Mouse (Mus musculus) kidney, postnatal 0 days (tissue): ENCODE results near the gene Best2. TPM values are rescaled to one million over a fixed set of nuclear protein-coding genes. Genes with fewer than 3 reads are reported as not detected.

Experiments
- ATAC-seq: fragments of 200-750 bp; cut with Nextera tagmentation; replicated peaks from 2 replicates; pipeline ENCODE4 v1.8.0; 2017; ENCODE audit warnings: low read depth, moderate number of reproducible peaks, moderate TSS enrichment, moderate library complexity; ENCODE audit not compliant: low FRiP score
- DNase-seq: peaks from one replicate; pipeline ENCODE4 v3.0.0-alpha.2; 2016; ENCODE audit warnings: low spot score
- H3K27ac ChIP-seq: fragments of 300-500 bp; sonication (generic); 2 replicates; pipeline ENCODE4 v1.5.1; 2014; ENCODE audit warnings: mild to moderate bottlenecking
- H3K27me3 ChIP-seq: fragments of 300-500 bp; sonication (generic); 2 replicates; pipeline ENCODE4 v1.6.1; 2014; ENCODE audit warnings: low read length, mixed read lengths; ENCODE audit not compliant: insufficient read depth
- H3K36me3 ChIP-seq: fragments of 300-500 bp; sonication (generic); 2 replicates; pipeline ENCODE4 v1.6.1; 2014; ENCODE audit warnings: low read length, mixed read lengths; ENCODE audit not compliant: insufficient read depth
- H3K4me1 ChIP-seq: fragments of 300-500 bp; sonication (generic); replicated peaks from 2 replicates; pipeline ENCODE4 v1.6.1; 2014; ENCODE audit warnings: antibody characterized with exemption, low read length, mixed read lengths; ENCODE audit not compliant: insufficient read depth
- H3K4me2 ChIP-seq: fragments of 300-500 bp; sonication (generic); 2 replicates; pipeline ENCODE4 v1.6.1; 2014; ENCODE audit warnings: mild to moderate bottlenecking, low read length, moderate library complexity, mixed read lengths
- H3K4me3 ChIP-seq: fragments of 300-500 bp; sonication (generic); replicated peaks from 2 replicates; pipeline ENCODE4 v1.5.1; 2014; ENCODE audit warnings: low read depth, low read length
- H3K9ac ChIP-seq: fragments of 300-500 bp; sonication (generic); 2 replicates; pipeline ENCODE4 v1.6.1; 2014; ENCODE audit warnings: low read depth, low read length
- H3K9me3 ChIP-seq: fragments of 300-500 bp; sonication (generic); replicated peaks from 2 replicates; pipeline ENCODE4 v1.6.1; 2016; ENCODE audit warnings: low read length, inconsistent platforms, mixed read lengths
- CTCF ChIP-seq: IDR thresholded peaks from 2 replicates; pipeline ENCODE4 v1.5.1; 2016; ENCODE audit warnings: antibody characterized with exemption, low read depth, mild to moderate bottlenecking, moderate library complexity
- WGBS: fragments of 180-500 bp; shearing (Covaris S2); extraction: QIAGEN DNeasy Blood & Tissue Kit; methylation state at CpG from one replicate; pipeline ENCODE4 v1.1.7; 2014; 5-methylcytosine and 5-hydroxymethylcytosine counted together
- polyA plus RNA-seq: library from polyadenylated mRNA; unstranded; fragments of >200 nt; fragmentation: Nextera tagmentation; extraction: Ambion mirVana; gene quantifications from 2 replicates; pipeline ENCODE4 v1.2.1, GENCODE M21; 2015

Gene Best2
- polyA plus RNA-seq, 1 experiment from 2014 or later, result not detected

DNA sequence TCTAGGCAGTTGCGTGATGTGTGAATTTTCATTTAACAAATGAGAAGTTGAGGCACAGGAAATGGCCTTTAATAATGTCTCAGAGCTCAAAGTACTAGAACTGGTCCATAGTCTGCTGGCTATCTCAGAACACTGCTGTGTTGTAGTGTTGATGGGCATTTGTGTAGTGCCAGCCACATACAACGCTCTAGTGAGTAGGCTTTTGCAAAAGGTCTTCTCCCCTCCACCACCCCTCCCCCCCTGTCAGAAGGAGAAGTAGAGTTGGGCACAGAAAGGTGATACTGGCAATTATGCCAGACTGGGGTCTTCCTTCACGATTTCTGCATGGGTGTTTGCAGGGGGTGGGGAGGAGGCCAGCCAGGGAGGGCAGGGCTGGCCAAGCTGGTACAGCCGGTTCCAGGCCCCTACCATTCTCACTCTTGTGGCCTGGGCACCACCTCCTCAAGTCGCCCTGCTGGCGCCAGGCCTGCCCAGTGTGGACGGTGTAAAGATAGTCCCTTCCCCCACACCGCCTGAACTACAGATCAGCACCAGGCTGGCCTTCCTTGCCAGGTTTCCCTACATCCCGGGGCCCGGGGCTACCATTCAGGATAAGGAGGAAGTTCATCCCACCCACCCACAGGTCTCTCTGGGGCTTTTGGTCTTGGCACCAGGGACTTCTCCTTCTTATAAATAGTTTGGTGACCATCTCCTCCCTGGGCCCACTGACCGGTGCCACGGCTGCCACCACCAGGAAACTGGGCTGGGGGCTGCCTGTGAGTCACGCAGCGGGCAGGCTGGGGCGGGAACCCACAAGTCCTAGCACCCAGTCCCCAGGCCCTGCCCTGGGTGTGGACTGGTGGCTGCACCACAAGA, 32.5 kb downstream of the Best2 start:
- no peak overlapping the region for H3K4me3 ChIP-seq
- H3K27ac ChIP-seq, result peak overlapping the region; percentile 96
- no peaks in the 10 kb centered on the region for H3K36me3 ChIP-seq
- TF ChIP-seq CTCF, result no peak
- H3K9me3 ChIP-seq, result no peaks in the 10 kb centered on the region
- H3K9ac ChIP-seq, result no peak overlapping the region
- no peak for ATAC-seq
- H3K4me1 ChIP-seq, result peaks cover 62% of the 10 kb centered on the region
- no peaks in the 10 kb centered on the region for H3K27me3 ChIP-seq
- DNase-seq, result no peak
- 73% methylated on average over 15 of the region's 15 CpGs for WGBS
- H3K4me2 ChIP-seq, result peak overlapping the region; percentile 0; the same call in 1 of the 2 replicates

DNA sequence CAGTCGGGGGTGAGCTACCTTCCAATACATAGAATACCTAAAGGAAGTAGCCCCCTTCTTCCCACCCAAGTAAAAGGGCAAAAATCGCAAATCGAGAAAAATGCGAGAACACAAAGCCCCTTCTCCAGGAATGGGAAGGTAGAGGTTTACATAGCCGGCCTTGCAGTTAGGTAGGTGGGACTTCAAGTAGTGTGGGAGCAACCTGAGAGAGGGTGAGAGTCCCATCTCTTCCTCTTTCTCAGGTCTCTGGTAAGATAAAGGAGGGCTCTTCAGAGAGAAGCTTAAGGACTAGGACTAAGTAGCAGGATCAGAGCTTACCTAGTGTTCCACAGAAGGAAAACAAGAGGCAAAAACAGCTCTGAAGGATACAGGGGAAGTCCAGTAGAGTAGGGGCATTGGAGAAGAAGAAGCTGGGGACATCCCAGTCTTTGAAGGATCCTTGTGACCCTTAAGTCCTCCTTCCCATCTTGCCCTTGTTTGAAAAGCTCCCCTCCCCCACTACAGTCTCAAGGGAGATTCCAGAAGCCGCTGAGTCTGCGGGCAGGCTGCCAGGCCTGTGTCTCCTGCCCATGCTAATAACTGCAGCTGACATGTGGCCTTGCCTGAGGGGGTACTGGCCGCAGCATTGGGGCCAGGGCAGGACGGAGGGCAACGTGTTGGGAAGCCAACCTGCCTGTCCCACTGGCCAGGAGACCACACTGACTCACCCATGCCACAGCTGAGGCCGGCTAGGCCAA, 33.5 kb downstream of the Best2 start:
- ATAC-seq, result no peak
- 0 out of 2 replicates have a peak overlapping the region, but pooled peaks have one; percentile 58 for H3K9ac ChIP-seq
- H3K4me3 ChIP-seq, result no peak overlapping the region
- no peaks in the 10 kb centered on the region for H3K9me3 ChIP-seq
- H3K36me3 ChIP-seq, result no peaks in the 10 kb centered on the region
- no peak for TF ChIP-seq CTCF
- WGBS, result 37% methylated on average over 11 of the region's 11 CpGs
- peaks cover 55% of the 10 kb centered on the region for H3K4me1 ChIP-seq
- peak overlapping the region; percentile 96 for H3K27ac ChIP-seq
- peak; percentile 81 for DNase-seq
- peak overlapping the region; percentile 98 for H3K4me2 ChIP-seq
- H3K27me3 ChIP-seq, result no peaks in the 10 kb centered on the region

DNA sequence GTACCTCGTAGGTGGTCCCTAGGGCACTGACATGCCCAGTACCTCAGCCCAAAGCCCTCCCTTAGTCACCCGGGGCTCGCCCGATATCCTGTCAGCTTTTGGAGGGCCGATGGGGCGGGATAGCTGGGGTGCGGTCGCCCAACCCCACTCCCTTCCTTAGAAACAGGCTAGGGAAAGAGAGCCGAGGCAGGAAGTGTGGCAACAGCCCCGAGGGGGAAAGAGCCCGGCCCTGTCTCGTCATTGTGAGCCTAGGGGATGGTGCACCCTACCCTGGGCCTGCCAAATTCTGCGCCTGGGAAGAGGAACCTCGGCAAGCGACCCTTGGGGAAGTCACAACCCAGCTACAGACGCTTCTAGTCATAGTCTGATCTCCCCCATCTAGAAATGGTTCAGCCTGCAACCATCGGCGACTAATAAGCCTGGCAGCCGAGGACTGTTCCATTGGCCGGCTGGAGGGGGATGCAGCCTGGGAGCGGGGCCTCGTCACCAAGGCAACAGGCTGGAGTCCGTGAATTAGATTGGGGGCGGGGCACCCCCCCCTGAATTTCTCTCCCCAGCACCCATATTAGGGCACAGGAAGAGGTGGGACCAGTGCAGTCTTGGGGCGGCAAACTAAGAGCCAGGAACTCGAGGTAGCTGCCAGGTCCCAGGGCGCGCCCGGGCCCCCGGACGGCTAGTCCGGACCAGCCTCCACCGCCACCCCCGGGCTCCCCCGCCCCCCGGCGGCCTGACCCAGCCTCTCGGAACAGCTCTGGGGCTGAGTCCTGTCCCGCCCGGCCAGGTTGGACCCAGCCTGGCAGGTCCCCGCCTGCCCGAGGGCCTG, 34.5 kb downstream of the Best2 start:
- H3K27me3 ChIP-seq, result no peaks in the 10 kb centered on the region
- peak overlapping the region; percentile 58 for H3K9ac ChIP-seq
- no peaks in the 10 kb centered on the region for H3K9me3 ChIP-seq
- TF ChIP-seq CTCF, result no peak
- H3K4me2 ChIP-seq, result peak overlapping the region; percentile 98
- no peaks in the 10 kb centered on the region for H3K36me3 ChIP-seq
- WGBS, result 2% methylated on average over 38 of the region's 42 CpGs
- ATAC-seq (peak; percentile 72), DNase-seq (peak; percentile 94)
- H3K4me1 ChIP-seq, result peaks cover 45% of the 10 kb centered on the region
- H3K27ac ChIP-seq, result peak overlapping the region; percentile 96
- H3K4me3 ChIP-seq, result peak overlapping the region; percentile 69

DNA sequence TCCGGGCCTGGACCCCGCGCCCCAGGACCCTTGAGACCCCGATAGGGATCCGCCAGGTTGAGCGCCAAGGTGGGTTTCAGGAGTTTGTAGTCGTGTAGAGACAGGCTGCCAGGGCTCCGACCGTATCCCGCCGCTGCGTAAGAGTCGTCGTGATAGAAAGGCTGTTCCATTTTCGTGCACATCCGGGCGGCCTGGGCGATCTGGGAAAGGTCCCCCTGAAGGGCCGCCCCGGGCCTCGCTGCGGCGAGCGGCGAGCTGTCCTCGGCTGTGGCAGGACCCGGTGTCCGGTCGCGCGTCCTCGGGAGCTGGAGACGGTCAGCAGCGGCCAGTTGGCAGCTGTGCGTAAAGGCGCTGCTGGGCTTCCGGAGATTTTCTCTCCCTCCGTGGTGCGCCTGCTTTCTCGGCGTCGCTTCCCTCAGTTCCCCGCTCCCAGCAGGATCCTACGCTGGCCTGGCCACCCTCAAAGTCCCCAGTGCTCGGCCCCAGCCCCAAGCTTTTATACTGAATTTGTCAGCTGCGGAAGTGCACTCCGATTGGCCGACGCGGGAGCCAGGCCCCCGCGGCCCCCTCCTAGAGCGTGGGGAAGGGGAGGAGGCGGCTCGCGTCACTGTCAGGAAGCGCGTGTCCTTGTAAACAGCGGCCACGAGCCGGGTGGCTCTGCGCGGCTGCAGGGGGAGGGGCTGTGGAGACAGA, 35.9 kb downstream of the Best2 start, which contains the start of gene Junb:
Gene Junb (minus strand): TSS at position 471 of the 693 bp plus-strand sequence.
- DNase-seq (peak; percentile 96), ATAC-seq (peak; percentile 38)
- H3K4me3 ChIP-seq, result peak within 1 kb of the TSS; percentile 69
- peak within 1 kb of the TSS; percentile 96 for H3K27ac ChIP-seq
- H3K36me3 ChIP-seq, result no peaks in the 10 kb centered on the region
- H3K4me1 ChIP-seq, result peaks cover 35% of the 10 kb centered on the region
- WGBS, result under 1% methylated on average over 63 of the region's 63 CpGs
- no peaks in the 10 kb centered on the region for H3K9me3 ChIP-seq
- TF ChIP-seq CTCF, result no peak
- H3K27me3 ChIP-seq, result no peaks in the 10 kb centered on the region
- peak within 1 kb of the TSS; percentile 86 for H3K9ac ChIP-seq
- H3K4me2 ChIP-seq, result peak within 1 kb of the TSS; percentile 98

DNA sequence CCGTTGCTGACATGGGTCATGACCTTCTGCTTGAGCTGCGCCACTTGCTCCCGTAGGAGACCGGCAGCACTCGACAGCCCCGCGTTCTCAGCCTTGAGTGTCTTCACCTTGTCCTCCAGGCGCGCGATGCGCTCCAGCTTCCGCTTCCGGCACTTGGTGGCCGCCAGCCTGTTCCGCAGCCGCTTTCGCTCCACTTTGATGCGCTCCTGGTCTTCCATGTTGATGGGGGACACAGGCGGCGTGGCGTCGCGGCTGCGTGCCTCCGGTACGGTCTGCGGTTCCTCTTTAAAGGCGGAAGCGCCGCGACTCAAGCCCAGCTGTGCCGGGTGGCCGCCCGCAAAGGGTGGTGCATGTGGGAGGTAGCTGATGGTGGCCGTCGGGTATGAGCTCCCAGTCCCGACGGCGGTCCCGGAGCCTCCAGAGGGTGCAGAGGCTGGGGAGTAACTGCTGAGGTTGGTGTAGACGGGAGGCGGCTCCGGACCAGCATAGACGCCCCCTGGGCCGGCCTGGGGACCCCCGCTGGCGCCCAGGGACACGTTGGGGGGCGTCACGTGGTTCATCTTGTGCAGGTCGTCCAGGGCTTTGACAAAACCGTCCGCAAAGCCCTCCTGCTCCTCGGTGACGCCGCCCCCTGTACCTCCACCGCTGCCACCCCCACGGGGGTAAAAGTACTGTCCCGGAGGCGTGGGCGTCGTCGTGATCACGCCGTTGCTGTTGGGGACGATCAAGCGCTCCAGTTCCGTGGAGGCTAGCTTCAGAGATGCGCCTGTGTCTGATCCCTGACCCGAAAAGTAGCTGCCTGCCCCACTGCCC, 36.7 kb downstream of the Best2 start:
- H3K4me2 ChIP-seq, result peak overlapping the region; percentile 98
- ATAC-seq (no peak), DNase-seq (peak; percentile 66)
- H3K36me3 ChIP-seq, result peaks cover 5% of the 10 kb centered on the region; the same call in 1 of the 2 replicates
- H3K4me3 ChIP-seq, result peak overlapping the region; percentile 69
- H3K9ac ChIP-seq, result peak overlapping the region; percentile 86
- peaks cover 35% of the 10 kb centered on the region for H3K4me1 ChIP-seq
- no peaks in the 10 kb centered on the region for H3K27me3 ChIP-seq
- no peaks in the 10 kb centered on the region for H3K9me3 ChIP-seq
- under 1% methylated on average over 68 of the region's 70 CpGs for WGBS
- TF ChIP-seq CTCF, result no peak; the same call in 1 of the 2 replicates
- peak overlapping the region; percentile 96 for H3K27ac ChIP-seq
